Mouse (Mus musculus) left cerebral cortex, adult 8-10 months (tissue): ENCODE data around the gene Tcf21. TPM values are rescaled to one million over a fixed set of nuclear protein-coding genes. Genes with fewer than 3 reads are reported as not detected.

ENCODE experiments used
- DNase-seq, 2 experiments: peaks; one replicate each; pipeline ENCODE4 v3.0.0; 2022; ENCODE audit warnings: low spot score in 2 of 2
- total RNA-seq, 4 experiments: library from RNA; stranded (reverse); gene quantifications; 2 replicates each; pipeline ENCODE4 v1.2.4; 2022

Gene Tcf21
- total RNA-seq, 4 experiments from 2014 or later = not detected

DNA sequence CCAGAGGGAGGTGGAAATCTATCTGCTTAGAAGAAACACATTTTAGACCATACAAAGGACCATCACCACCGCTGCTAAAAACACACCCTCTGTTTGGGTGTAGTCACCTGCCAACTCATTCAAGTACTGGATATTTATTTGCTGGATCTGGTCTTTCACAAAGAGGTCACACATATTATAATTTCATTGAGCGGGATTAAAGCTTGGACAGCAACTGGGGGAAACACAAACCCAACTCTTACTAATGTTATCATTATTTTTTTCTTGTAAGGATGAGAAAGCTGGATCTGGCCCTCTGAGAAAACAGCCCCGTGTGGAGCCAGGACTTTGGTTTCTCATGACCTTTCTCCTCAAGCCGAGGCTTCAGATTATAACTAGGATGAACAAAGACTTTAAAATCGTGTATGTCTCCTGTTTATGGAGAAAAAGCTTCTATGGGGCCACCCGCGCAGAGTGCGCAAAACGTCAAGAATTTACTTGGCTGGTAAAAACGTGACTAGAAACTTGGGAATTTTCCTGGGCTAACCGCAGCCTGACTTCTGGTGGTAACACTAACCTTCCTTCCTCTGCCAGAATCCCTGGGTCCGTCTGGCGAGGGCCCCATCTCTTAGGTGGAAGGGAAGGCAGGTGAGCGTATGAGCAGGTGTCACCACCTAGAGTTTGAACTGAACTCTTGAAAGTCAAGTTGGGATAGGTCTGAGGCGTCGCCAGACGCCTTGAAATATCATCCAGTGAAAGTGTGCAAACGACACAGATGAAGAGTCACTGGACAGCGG is 4.3 kb downstream of the Tcf21 start:
- DNase-seq = no peak

DNA sequence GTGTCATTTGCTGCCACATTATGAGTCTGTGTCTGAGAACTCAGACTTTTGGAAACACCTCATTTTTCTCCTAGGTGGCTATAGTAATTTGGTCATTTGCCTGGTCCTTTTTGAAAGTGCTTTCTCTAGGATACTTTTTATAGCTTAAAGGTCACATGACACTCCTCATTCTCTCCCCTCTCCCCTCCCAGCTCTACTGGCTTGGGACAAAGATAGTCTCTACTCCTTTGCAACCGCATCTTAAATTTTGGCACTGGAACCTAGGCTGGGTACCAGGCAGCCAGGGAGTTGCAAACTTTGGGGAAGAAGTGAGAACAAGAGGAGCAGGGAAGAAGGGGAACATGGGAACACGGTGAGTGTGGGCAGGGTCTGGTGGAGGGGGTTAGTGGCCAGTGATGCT is 5.2 kb downstream of the Tcf21 start:
- DNase-seq = no peak

DNA sequence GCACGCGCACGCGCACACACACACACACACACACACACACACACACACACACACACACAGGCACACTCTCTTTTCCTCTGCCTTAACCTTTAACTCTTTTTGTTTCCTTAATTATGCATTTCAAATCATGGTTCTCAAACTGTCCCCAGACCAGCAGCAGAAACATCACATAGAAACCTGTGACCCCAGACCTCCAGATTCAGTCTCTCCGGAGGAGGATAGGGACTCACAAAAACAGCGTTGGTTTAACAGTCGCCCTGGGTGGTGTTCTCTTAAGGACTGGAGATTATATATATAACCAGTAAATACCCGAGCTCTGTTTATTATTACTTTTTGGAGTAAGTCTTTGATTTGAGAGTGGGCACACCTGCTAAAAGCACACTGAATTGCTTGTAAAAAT is 5.7 kb downstream of the Tcf21 start:
- no peak for DNase-seq

GRCm38 (mm10) chr10:22813317-22813960 is 6.5 kb downstream of the Tcf21 start:
- DNase-seq = no peak

- DNase-seq = no peak
Observed at GRCm38 (mm10) chr10:22811921-22812320, 8.1 kb downstream of the Tcf21 start.

- DNase-seq = no peak
Observed at GRCm38 (mm10) chr10:22782684-22783083, 37.3 kb downstream of the Tcf21 start.

- no peak for DNase-seq
Observed at GRCm38 (mm10) chr10:22781466-22781865, 38.5 kb downstream of the Tcf21 start.

DNA sequence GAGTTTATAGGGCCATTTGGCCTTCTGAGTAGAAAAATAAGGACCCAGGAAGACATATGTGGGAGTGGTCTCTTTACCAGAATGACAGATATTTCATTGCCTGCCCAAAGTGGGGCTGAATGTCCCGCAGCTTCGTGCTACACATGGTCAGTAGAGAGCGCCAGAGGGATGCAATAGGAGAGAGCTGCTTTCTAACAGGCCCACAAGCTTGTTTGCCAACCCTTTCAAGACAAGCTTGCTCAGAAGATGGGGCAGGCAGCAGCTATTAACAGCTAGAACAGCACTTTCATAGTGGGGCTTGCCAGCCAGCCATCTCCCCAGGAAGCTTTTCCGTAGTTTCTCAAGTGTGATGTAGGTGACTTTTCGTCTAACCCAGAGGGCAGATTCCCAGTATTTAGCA is 42.0 kb downstream of the Tcf21 start:
- DNase-seq = no peak

DNA sequence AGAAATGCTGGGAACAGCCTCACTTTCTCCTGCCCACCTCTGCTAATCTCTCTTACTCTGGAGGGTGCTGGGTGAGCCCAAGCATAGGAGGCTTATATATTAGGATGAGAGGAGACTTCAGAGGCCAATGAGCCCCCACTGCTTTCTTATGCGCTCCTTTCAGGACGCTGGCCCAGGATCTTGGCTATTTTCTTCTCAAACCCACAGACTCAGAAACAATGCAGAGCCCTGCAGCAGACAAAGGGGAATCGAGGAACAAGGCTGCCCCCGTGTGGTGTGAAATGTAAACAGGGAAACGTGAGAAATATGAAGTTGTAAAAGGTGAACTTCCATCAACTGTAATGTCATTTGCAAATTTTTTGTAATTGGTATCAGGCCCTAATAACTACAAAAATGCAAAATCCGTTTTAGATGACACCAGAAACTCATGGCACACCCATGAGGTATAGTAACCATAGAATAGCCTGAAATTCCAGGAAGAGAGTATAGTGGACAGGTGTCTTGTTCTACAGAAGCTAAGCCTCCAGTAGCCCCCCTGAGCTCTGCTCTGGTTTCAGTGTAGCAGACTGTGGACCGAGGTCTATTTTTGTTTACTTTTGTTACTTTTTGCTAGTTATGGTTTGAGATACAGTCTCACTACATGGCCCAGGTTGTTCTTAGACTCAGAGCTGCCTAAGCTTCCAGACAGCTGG is 43.8 kb downstream of the Tcf21 start:
- peak in 1 of 2 experiments; percentile 34 for DNase-seq

GRCm38 (mm10) chr10:22775456-22775855 is 44.5 kb downstream of the Tcf21 start:
- DNase-seq = no peak

GRCm38 (mm10) chr10:22774626-22775025 is 45.3 kb downstream of the Tcf21 start:
- DNase-seq = no peak

Other genes starting within 250 kb of the Tcf21 start
- gene Slc2a12, start 175.2 kb downstream of the Tcf21 start, total RNA-seq = 1 to 10 TPM; 3.0 to 4.3 (median 3.9) TPM
- 10 to 100 TPM; 58.7 to 66.0 (median 62.0) TPM for gene Tbpl1, start 88.2 kb downstream of the Tcf21 start, total RNA-seq